Mouse (Mus musculus): Measurements from ENCODE around the gene Kel.
A peak's percentile ranks its signal among the peaks of the same experiment; 100 is the strongest.

Kel gene

DNA sequence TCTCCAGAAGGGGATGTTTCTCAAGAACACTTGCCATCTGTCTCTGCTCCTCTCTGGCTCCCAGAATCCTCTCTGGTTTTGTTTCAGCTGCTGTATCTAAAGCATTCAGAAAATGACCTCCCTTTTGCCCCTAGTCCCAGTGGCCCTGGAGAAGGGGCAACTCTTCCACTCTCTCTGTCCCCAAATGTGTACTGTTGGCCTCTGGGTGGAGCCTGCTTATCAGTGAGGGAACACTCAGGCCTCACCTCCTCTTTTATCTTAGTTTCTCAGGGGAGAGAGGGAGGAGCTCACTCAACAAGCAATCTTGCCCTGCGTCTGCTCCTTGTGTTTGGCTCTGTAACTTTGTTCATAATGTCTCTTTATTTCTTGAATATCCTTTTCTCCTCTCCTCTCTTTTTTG is at the start of gene Kel:
Gene Kel (minus strand): TSS at position 217 of the 400 bp plus-strand sequence.
- no peak for DNase-seq (ENCODE audit: low read depth, low spot score)

DNA sequence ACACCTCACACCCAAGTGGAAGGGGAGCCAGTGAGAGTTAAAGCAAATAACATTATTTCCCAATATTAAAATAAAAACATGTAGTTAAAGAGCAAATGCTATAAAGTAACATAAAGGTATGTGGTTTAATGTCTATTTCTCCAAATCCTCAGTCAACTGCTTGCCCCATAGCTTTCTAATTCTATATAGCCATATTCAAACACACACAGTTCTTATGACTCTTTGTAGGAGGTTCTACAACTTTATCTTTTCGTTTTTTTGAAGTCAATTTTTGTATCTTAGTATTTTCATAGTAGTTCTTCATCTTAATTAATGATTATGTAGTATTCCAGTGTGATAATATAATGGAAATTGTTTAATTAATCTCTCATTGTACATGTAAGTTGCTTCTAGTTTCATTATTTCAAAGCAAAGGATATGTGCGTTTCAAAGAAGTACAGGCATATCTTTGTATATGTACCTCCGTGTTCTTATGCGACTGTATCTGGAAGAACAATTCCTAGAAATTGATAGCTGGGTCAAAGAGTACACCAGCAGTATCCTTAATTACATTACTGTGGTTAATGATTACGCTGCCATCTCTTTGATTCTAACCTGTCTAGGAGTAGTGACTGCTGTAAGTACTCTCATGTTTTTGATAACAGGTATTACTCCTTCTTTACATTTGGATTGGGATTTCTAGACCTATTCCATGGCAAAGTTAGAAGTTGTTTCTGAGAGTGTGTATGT is 40.7 kb upstream of the Kel start:
- DNase-seq (ENCODE audit: low read depth, low spot score) = no peak

DNA sequence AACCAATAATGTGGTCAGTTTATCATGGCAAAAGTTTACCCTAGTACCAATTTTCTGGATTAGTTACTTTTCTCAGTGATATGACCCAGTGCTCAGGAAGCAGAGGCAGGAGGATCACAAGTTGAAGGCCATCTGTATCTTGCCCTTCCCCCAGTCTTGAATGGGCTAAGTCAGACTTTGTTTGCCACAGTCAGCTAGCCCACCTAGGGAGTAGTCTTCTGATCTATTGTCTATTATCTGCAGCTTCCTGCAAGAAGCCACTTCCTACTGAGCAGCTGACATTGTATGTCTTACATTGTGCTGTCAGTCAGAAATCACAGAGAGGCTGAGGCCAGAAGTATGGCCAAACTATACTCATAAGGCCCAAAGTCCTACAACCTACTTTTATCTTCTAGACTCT is 37.0 kb upstream of the Kel start:
- peak; percentile 15 for DNase-seq (ENCODE audit: low read depth, low spot score)

DNA sequence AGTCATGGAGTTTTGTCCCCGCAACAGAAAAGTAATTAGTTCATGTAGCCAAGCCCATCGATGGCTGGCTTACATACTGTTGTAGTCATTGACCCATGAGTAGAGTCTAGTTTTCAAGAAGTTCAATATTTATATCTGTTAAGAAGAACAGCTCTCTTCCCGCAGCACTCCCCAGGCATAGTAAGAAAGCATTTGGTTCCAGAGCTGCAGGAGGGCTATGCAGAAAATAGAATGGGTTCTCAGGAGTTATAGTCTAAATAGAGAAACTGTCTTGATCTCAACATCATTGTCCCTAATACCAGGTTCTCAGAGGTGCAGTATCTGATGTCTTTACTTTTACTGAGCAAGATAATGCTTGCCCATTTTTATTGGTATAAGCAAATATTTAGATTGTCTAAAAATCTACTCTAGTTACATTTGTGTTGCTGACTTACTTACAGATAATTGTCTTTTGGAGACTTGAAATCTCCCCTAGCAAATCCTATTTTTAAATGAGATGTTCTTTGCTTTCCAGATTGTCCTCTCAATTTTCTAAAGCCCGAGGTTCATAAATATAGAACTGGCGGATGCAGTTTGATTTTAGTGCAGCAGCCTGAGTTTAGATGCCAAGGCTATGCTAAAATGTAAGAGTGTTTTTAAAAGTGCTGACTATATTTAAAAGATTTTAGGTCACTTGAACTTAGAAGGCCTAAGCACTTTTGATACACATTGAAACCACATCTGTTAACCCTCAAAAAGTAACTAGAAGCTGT is 30.8 kb upstream of the Kel start:
- no peak for DNase-seq (ENCODE audit: low read depth, low spot score)

DNA sequence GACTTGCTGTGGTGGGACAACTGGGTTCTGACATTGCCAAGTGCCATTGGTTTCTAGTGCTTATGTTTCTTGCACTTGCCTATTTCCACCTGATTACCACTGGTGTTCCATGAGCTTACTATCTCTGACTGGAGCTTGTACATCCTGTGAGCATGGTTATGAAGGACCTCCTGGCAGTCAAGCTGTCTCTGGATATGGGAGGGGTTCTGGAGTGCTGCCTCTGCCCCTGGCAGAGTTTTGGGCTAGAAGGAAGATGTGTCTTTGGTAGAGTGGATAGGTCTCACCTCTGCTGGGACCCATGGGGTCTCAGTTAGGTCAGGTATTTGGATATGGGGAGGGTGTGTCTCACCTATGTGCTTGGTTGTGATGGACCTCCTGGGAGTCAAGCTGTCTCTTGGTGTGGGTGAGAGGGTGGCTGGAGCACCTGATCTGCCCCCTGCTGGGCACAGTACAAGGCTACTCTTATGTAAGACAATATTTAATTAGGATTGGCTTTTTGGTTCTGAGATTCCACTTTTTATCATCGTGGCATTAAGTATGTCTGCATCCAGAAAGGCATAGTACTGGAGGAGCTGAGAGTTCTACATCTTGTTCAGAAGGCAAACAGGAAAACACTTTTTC is 24.0 kb upstream of the Kel start:
- DNase-seq (ENCODE audit: low read depth, low spot score) = no peak

DNA sequence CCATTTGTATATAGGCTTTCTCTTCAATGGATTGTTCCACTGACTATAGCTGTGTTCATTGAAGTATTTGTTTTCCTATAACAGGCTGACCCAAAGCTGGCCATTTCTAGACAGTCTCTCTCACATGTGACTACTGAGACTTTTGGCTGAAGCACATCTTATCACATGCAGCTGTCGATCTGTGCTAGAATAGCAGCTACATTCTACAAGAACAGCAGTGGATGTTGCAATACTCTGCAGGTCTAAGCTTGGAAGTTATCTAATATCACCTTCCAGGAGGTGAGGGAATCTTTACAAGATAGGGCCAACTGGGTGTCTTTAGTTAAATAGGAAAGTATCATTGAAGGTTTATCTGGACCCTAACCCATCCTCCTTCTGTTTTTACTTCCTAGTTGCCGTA is 17.3 kb upstream of the Kel start:
- DNase-seq (ENCODE audit: low read depth, low spot score) = no peak

DNA sequence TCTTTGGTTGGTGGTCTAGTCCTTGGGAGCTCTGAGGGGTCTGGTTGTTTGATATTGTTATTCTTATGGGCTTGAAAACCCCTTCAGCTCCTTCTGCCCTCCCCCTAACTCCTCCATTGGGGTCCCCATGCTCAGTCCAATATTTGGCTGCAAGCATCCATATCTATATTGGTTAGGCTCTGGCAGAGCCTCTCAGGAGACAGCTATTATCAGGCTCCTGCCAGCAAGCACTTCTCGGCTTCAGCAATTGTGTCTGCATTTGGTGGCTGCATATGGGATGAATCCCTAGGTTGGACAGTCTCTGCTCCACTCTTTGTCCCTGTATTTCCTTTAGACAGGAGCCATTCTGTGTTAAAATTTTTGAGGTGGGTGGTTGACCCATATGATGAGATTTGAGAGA is 6.1 kb upstream of the Kel start:
- no peak for DNase-seq (ENCODE audit: low read depth, low spot score)

DNA sequence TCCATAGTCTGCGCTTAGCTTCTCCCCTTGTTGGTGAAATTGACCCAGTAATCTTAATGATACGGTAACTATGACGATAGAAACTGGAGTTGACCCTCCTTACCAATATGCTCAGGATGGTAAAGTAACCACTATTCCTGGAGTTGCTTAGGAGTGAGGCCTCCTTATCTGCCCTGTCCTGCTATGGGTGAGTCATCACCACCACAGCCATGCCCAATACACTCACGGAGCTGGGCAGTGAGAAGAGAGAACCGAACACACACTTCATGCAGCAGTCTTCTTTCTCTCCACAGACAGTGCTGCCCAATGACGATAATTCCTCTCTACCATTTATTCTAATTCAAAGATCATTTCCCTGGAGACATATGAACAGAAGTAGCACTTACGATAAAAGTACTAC is 2.1 kb upstream of the Kel start:
- no peak for DNase-seq (ENCODE audit: low read depth, low spot score)

DNA sequence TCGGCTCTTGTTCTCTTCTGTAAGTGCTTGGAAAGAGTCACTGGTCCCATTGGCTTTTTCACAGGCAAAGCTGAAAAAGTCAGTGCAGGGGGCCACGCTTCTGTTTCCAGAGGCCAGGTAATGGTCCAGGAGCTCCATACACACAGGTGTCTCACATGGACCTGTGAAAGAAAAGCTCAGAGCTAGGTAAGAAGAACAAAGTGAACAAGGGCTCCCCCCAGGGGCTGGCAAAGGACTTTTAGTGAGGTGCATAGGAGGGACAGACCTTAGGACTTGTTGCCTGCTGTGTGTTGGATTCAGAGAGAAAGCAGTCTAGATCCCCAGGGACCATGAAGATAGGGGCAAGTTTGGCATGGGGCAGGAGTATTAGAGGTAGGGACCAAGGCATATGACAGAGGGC is 1.2 kb downstream of the Kel start:
- DNase-seq (ENCODE audit: low read depth, low spot score) = peak; percentile 16

DNA sequence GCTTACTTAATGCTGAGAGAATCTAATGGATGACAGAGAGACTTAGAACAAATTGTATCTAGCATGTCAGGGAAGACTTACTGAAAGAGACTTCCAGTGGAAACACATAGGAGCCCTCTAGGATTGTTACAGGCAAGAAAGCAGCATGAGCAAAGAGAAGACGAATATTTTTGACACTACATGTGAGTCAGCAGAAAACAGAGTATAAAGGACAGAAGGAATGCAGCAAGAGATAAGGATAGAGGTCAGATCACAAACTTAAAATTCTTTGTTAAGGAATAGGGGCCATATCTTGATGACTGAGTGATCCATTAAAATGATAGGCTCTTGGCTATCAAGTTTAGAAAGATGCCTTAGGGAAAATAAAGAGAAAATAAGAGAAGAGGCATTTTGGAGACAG is 2.9 kb downstream of the Kel start:
- DNase-seq (ENCODE audit: low read depth, low spot score) = no peak

DNA sequence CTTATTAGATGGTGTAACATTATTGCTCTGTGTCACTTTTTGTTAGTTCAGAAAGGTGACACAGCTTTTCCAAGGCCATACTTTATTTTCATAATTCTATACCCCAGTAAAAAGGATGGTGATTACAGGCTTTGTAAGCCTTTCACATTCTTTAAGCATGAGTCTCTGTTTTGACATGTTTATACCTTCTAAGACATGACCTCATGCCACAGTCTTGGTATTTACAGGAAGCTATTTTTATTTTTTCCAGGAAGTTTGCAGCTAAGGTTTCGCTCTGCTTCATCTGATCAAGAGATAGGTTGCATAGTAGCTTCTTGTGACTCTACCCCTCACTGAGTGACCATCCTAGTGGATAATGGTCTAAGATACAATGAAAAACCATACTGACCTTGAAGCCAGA is 9.7 kb downstream of the Kel start:
- no peak for DNase-seq (ENCODE audit: low read depth, low spot score)

DNA sequence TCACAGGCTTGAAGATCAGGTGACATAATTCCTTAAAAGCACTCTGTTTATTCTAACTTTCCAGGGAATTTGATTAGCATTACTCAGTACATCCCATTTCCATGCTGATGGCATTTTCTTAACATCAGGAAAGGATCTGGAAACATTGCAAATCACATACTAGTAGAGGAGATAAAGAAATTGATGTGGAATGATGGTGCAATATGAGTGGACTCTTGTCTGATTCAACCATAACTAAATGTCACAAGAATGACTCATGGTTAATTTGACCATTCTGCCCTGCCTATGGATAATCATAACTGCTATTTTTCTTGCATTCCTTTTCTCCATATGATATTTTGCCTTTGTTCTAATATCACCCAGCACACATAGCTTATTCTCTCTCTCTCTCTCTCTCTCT is 11.9 kb downstream of the Kel start:
- no peak for DNase-seq (ENCODE audit: low read depth, low spot score)

DNA sequence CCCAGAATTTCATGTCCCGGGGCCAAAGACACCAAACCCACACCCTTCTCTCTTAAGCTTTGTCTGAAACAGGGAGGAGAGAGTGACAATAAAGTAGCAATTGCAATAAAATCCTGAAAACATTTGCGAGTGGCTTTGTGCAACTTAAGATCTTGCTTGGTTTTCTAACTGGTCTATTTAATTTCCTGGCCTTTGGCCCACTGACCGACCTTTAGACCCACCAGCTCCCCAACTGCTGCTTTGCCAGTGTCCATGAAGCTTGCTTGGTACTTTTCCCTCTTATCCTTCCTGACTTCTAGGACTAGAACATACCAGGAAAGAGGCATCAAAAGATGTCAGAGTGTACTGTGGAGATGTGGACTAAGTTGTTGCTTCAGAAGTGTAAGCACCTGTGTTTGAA is 18.5 kb downstream of the Kel start:
- no peak for DNase-seq (ENCODE audit: low read depth, low spot score)

DNA sequence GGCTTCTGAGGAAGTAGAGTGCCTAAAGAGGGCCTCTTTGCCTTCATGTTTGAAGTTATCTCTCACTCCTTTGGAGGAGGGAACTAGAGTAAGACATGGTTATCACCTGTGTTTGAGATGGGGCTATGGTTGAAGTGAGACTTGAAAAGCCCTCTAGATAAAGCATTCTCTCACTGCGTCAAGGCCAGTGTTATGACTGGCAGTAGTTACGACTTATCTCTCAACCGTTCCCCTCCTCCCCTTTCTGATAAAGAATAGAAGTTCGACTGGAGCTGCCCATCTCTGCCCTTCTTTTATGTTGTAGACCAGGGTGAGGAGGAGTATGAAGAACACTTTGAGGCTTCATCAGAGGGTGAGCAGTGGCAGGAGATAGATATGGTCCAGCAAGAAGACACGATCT is 19.2 kb downstream of the Kel start:
- no peak for DNase-seq (ENCODE audit: low read depth, low spot score)

DNA sequence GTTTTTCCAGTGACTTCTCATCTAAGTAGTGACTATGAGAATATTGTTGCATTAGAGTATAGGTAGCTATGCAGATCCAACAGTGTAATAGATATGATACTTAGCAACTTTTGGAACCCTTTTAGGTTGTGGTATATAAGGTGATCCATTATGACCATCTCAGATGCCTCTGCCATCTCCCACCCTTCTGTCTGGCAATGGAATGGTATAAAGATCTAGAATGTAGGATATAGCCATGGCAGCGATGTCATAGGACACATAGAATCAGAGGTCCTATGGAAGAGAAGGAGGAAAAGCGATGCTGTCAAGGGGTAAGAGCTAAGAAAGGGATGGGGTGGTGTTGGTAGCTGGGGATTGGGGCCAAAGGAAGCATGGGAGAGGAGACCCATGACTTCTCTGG is 20.0 kb downstream of the Kel start, which contains the start of gene Llcfc1:
Gene Llcfc1 (plus strand): TSS at position 301 of the 400 bp plus-strand sequence.
- no peak for DNase-seq (ENCODE audit: low read depth, low spot score)

DNA sequence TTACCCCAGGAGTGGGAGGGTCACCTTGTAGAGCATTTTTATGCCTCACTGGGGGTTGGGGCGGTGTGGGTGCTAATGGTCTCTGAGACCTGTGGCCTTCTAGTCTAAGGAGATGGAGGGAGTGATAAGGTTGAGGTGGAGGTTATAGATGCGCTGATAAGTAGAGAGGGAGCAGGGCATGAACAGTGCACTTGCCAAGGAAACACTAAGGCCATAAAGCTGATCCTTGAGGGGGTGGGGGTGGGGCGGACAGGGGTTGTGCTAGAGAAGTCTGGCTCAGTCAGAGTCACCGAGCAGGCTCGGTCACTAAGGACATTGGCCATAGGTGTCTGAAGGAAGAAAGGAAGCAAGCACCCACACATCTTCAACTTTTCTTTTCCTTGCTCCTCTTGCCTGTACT is 22.5 kb downstream of the Kel start:
- no peak for DNase-seq (ENCODE audit: low read depth, low spot score)

DNA sequence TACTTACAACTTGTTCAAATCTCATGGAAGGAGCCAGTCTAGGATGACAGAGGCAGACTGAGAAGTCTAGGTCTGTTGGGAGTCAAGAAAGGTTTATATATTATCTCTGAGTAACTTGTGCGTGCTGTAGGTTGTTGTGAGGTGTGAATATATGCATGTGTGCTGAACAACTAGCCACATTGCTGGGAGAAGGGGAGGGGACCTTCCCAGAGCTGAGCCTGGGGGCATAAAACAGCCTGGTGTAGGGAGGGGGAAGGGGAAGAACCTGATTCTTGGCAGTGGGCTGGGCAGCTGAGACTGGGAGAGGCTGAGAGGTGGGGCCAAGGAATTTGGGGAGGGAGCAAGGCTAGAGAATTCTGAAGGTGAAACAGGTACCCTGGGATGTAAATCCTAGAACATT is 23.5 kb downstream of the Kel start, which contains the start of gene Trpv5:
Gene Trpv5 (minus strand): TSS at position 101 of the 400 bp plus-strand sequence.
- peak; percentile 52 for DNase-seq (ENCODE audit: low read depth, low spot score)

DNA sequence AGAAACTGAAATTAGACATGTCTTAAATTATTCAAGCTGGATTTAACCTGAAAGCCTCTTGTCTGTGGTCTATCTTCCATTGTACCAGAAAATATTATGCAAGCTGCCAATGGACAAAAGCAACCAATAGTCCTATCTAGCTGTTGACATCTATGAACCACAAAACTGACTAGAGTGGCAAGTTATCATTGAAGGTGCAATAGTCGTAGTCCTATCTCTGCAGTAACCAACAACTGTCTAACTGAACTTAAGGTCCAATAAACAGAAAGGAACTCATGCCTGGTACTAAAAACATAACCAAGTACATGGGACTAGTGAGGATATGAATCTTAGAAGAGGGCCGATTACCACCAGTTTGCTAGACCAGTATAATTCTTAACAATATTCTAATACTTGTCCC is 27.6 kb downstream of the Kel start:
- no peak for DNase-seq (ENCODE audit: low read depth, low spot score)

DNA sequence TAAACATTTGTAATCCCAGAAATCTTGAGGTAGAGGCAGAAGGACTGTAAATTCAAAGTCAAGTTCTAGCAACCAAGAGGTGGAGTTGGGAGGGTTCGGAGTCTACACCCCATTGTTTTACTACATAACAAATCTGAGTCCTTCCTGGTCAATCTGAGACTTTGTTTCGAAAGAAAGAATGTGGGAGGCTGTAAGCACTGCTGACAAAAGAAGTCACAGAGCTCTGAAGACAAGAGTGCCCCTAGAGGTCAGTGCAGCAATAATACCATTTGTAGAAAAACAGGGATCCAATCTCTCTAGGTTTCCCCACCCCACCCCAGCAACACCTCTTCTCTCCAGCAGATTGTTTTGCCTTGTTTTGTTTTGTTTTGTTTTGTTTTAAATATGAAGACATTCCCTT is 41.8 kb downstream of the Kel start:
- DNase-seq (ENCODE audit: low read depth, low spot score) = peak; percentile 59

DNA sequence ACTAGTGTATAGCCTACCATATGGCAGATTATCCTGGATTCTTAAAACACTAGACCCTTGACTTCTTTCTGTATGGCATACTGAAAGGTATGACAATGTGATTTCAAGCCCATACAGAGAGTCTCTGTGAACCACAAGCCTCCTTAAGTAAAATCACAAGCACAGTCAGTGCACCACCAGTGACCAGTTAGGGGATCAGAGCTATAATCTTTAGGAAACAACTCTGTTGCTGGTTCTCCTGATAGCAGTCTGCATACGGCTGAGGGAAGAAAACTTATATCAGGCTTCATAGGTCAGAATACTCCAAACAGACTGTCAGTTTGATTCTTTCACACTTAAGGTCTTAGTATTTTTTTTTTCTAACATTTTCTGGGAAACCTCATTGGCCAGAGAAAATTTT is 45.7 kb downstream of the Kel start:
- DNase-seq (ENCODE audit: low read depth, low spot score) = no peak

DNA sequence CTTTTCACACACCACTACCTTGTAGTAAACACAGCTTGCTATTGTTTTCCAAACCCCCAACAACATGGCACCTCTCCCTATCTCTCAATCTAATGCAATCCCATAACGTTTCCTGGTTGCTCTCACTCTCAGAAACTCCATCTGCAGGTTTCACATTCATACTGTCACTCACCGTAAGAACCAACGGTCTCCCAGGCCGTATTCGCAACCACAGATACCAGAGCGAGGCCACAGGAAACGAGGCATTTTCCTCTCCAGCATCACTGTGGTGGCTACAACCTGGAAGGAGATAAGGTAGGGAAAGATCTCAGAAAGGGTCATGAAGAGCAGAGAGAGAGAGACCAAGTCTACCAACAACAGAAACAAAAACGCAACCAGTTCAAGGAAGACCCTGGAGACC is 49.5 kb downstream of the Kel start:
- DNase-seq (ENCODE audit: low read depth, low spot score) = no peak

DNA sequence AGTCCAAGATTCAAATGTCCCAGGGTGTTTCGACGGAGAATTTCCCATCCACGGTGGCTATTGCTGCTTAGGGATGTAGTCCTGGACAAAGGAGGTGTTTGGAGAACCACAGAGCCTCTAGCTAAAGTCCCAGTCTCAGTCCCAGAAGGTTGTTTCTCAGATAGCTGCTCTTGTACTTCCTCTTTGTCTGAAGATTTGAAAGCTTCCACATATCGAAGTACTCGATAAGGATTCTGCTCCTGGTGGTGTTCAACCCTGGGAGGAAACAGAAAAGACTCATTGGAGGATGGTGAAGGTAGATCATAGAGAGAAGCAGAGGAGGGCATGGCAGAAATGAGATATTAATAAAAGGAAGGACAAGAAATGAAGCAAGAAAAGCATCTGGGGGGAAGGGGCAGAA is 51.0 kb downstream of the Kel start:
- no peak for DNase-seq (ENCODE audit: low read depth, low spot score)

DNA sequence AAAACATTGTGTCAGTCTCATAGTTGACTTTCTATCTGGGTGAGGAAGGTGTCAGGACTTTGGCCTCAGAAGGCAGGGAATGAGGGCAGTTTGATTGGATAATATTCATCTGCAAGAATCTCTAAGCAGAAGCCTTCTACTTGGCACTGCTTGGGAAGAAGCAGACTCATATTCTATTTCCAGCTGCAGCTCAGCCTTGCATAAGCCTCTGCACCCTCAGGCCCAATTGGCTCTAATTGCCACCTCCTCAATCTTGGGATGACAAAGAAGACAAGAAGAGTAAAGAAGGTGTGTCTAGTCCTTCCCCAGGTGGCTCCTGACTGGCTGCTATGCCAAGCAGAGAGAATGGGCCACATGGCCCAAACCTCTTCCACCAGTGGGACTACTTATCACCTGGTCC is 57.5 kb downstream of the Kel start:
- no peak for DNase-seq (ENCODE audit: low read depth, low spot score)
